Mouse (Mus musculus): ENCODE measurements at regions not wholly inside any gene's neighbourhood (a gene's known extent, or its start where the extent isn't known, plus 50 kb on each side); places are given as distances from the start of the nearest gene placed in this dataset.
A peak's percentile ranks its signal among the peaks of the same experiment; 100 is the strongest.

- no peak for DNase-seq (ENCODE audit: low spot score in 2 of 2)
These were observed 223.9 kb upstream of the Pard3b start for GRCm38 (mm10) chr1:61414772-61415171.

GRCm38 (mm10) chr1:61415426-61416195 is 223.0 kb upstream of the Pard3b start:
- DNase-seq (ENCODE audit: low spot score in 2 of 2), result no peak

- no peak for DNase-seq (ENCODE audit: low spot score in 2 of 2)
These were observed 220.2 kb upstream of the Pard3b start for GRCm38 (mm10) chr1:61418396-61418795.

GRCm38 (mm10) chr1:61419839-61420238 is 218.8 kb upstream of the Pard3b start:
- no peak for DNase-seq (ENCODE audit: low spot score in 2 of 2)

GRCm38 (mm10) chr1:61423253-61423652 is 215.4 kb upstream of the Pard3b start:
- no peak for DNase-seq (ENCODE audit: low spot score in 2 of 2)

- DNase-seq (ENCODE audit: low spot score in 2 of 2), result no peak
These were observed 209.7 kb upstream of the Pard3b start for GRCm38 (mm10) chr1:61428706-61429501.

GRCm38 (mm10) chr1:61437603-61438002 is 201.0 kb upstream of the Pard3b start:
- no peak for DNase-seq (ENCODE audit: low spot score in 2 of 2)

GRCm38 (mm10) chr1:61461435-61461834 is 177.2 kb upstream of the Pard3b start:
- no peak for DNase-seq (ENCODE audit: low spot score in 2 of 2)

GRCm38 (mm10) chr1:61470617-61471214 is 167.9 kb upstream of the Pard3b start:
- peak; percentile 4 to 20 for DNase-seq (ENCODE audit: low spot score in 2 of 2)

GRCm38 (mm10) chr1:61471779-61472578 is 166.6 kb upstream of the Pard3b start:
- no peak for DNase-seq (ENCODE audit: low spot score in 2 of 2)

GRCm38 (mm10) chr1:61472579-61473242 is 165.9 kb upstream of the Pard3b start:
- peak in 1 of 2 experiments; percentile 12 for DNase-seq (ENCODE audit: low spot score in 2 of 2)

GRCm38 (mm10) chr1:61485459-61485858 is 153.2 kb upstream of the Pard3b start:
- DNase-seq (ENCODE audit: low spot score in 2 of 2), result no peak

- DNase-seq (ENCODE audit: low spot score in 2 of 2), result no peak
These were observed 113.7 kb upstream of the Pard3b start for GRCm38 (mm10) chr1:61524886-61525285.

- DNase-seq (ENCODE audit: low spot score in 2 of 2), result no peak
These were observed 112.7 kb upstream of the Pard3b start for GRCm38 (mm10) chr1:61525881-61526280.

GRCm38 (mm10) chr1:61528757-61529156 is 109.9 kb upstream of the Pard3b start:
- no peak for DNase-seq (ENCODE audit: low spot score in 2 of 2)

GRCm38 (mm10) chr1:61530166-61530565 is 108.5 kb upstream of the Pard3b start:
- no peak for DNase-seq (ENCODE audit: low spot score in 2 of 2)

- DNase-seq (ENCODE audit: low spot score in 2 of 2), result no peak
These were observed 107.1 kb upstream of the Pard3b start for GRCm38 (mm10) chr1:61531487-61531886.

- DNase-seq (ENCODE audit: low spot score in 2 of 2), result no peak
These were observed 98.5 kb upstream of the Pard3b start for GRCm38 (mm10) chr1:61540081-61540480.

GRCm38 (mm10) chr1:61541166-61541565 is 97.5 kb upstream of the Pard3b start:
- no peak for DNase-seq (ENCODE audit: low spot score in 2 of 2)
